Mouse (Mus musculus): Measurements from ENCODE around the gene Syn1. TPM values are rescaled to one million over a fixed set of nuclear protein-coding genes. Genes with fewer than 3 reads are reported as not detected.

Gene Syn1
- polyA plus RNA-seq (2012; rRNA removed) = 2.0 and 3.4 TPM in 2 replicates

DNA sequence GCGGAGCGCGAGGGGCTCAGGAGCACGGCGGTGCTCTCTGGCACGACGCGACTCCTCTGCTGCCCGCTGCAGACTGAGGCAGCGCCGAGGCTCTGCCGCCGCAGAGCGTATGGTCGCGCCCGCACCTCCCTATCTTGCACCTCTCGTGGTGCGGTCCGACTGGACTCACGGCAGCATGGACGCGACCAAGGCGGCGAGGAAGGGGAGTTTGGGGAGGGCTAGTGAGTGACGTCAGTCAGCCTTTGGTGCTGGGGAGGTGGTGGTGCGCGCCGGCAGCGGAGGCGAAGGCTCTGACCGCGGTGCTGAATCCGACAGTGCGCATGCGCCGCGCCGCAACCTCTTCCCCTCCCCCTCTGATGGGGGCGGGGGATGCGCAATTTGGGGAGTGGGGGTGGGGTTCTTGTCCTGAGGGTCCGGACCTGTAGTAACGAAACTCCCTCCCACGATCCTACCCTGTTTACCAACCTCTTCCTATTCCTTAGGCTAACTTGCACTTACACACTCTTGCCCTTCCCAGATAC, at the start of gene Syn1:
TSS of gene Syn1 (minus strand) at position 161 of the 521 bp plus-strand sequence.

GRCm38 (mm10) chrX:20961477-20962378, 40.9 kb upstream of the Syn1 start, which contains the start of gene Uxt:
Gene Uxt, minus strand, starts transcription at chrX:20962017.

DNA sequence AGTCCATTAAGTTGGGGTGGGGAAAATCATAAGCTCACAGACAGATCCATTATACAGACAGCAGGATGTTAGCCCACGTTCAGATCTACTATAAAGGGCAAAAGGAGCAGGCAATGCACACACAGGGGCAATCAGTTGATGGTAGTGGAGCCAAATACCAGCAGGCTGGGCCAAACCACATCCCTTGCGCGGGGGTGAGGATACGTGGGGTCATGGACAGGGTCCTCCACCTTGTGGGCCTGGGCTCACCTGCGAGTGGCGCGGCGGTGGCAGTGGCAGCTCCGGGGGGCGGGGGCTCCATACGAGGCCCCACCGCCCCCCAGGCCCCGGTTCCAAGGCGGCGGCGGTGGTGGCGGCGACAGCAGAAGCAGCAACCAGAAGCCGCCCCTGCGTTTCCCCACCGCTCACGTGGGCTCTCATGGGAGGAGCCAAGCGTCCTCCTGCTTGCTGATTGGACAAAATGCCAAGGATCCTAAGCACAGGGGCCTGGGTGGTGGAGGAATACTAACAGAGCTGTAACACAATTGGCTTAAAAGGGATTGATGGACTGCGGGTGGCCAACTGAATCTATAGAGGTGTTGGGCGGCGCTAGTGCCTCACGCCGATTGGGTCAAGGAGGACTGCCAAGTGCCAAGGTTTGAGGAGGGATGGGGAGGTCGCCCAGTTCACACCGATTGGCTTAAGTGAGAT, 29.5 kb upstream of the Syn1 start, which contains the start of gene Elk1:
TSS of gene Elk1 (minus strand) at position 418 of the 690 bp plus-strand sequence.

GRCm38 (mm10) chrX:20931364-20931763, 10.6 kb upstream of the Syn1 start, which contains the start of gene Cfp:
Gene Cfp, minus strand, starts transcription at chrX:20931555.

DNA sequence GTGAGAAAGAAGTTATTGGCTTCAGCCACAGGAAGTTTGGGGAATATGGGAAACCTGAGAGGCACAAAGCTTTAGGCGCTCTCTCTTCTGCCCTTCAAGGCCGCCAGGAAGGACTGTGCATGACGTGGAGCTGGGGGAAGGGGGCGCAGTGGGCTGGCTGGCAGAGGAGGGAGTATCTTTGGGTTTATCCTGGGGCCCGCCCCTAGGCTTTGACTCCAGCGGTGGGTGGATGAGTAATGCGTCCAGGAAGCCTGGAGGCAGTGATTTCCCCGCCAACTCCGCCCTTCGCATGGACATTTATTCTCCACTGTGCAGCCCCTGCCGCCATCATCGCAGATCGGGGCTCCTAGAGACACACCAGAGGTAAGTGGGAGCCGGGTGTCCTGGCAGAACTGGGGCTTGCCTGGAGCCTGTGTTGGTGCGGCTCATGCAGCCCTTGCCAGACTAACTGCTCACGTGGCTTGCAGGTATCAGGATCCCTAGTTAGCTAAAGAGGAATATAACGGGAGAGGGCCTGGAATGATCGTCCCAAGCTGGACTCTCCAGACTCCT, 50.8 kb downstream of the Syn1 start, which contains the start of gene Timp1:
TSS of gene Timp1 (plus strand) at position 205 of the 552 bp plus-strand sequence.

Other genes starting within 250 kb of the Syn1 start
- 145 and 185 TPM in 2 replicates for gene Cdk16, start 233.1 kb downstream of the Syn1 start, polyA plus RNA-seq (2012; rRNA removed)
- 2.9 and 3.7 TPM in 2 replicates for gene Usp11, start 217.1 kb downstream of the Syn1 start, polyA plus RNA-seq (2012; rRNA removed)
- 152 and 187 TPM in 2 replicates for gene Araf, start 123.2 kb downstream of the Syn1 start, polyA plus RNA-seq (2012; rRNA removed)
- 6.2 and 9.3 TPM in 2 replicates for gene Timp1, start 50.8 kb downstream of the Syn1 start, polyA plus RNA-seq (2012; rRNA removed)
- 25.2 and 26.5 TPM in 2 replicates for gene Cfp, start 10.6 kb upstream of the Syn1 start, polyA plus RNA-seq (2012; rRNA removed)
- 9.0 and 9.5 TPM in 2 replicates for gene Elk1, start 29.6 kb upstream of the Syn1 start, polyA plus RNA-seq (2012; rRNA removed)
- 10.0 and 14.7 TPM in 2 replicates for gene Uxt, start 41.0 kb upstream of the Syn1 start, polyA plus RNA-seq (2012; rRNA removed)
- gene Zfp182, start 141.3 kb upstream of the Syn1 start, polyA plus RNA-seq (2012; rRNA removed) = 0.36 and 0.38 TPM in 2 replicates
- gene Spaca5, start 147.4 kb upstream of the Syn1 start, polyA plus RNA-seq (2012; rRNA removed) = not detected in 2 replicates
- 0.02 TPM in 1 of 2 replicates, not detected in the other for gene Zfp300, start 168.5 kb upstream of the Syn1 start, polyA plus RNA-seq (2012; rRNA removed)
- gene Ssxa1, start 194.8 kb upstream of the Syn1 start, polyA plus RNA-seq (2012; rRNA removed) = not detected in 2 replicates

Data from colon, adult 2 months (tissue).